Mouse (Mus musculus) C2C12 (cell line): ENCODE data around the gene Hdac5.

ENCODE experiments used
- CTCF ChIP-seq: IDR thresholded peaks from one replicate; pipeline ENCODE4 v1.5.1; 2011; ENCODE audit not compliant: control insufficient read depth, insufficient read depth, insufficient read length
- MAX ChIP-seq: IDR thresholded peaks from one replicate; pipeline ENCODE4 v1.6.1; 2011; ENCODE audit warnings: mild to moderate bottlenecking, control low read depth

DNA sequence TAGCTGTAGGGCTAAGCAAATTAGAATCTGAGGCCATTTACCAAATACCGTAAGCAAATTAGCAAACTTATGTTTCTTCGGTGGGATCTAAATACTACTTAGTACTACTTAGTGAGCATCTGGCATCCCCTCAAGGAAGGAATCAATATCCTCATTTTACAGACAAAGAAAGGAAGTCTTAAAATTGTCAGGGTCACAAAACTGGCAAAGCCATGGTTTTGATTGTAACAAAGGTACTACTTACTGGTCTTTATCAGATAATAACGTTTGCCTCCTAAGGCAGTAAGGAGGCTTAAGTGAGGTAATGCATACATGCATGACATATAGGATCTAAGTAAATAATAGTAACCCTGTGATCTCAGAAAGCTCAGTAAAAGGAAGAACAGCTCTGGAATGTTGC is 44.3 kb downstream of the Hdac5 start:
- no peak for TF ChIP-seq CTCF
- TF ChIP-seq MAX: no peak
